Mouse (Mus musculus): ENCODE measurements at regions not wholly inside any gene's neighbourhood (a gene's known extent, or its start where the extent isn't known, plus 50 kb on each side); places are given as distances from the start of the nearest gene placed in this dataset.

- Histone ChIP-seq H3K4me1 (ENCODE audit: insufficient read depth, low read length) (no peaks in the 10 kb centered on the region; the same call in 1 of the 2 replicates), H3K4me2 (replicated peaks; ENCODE audit: low read depth, low read length) (no peak overlapping the region), H3K27ac (ENCODE audit: low read length) (no peak overlapping the region), H3K9ac (replicated peaks; ENCODE audit: low read length) (no peak overlapping the region), H3K36me3 (ENCODE audit: insufficient read depth, low read length) (no peaks in the 10 kb centered on the region), H3K4me3 (ENCODE audit: low read length) (no peak overlapping the region), H3K27me3 (ENCODE audit: insufficient read depth, low read length) (no peaks in the 10 kb centered on the region), H3K9me3 (ENCODE audit: low read length) (no peaks in the 10 kb centered on the region)
- 67% methylated on average over 5 of the region's 5 CpGs for WGBS
- no peak for ATAC-seq (ENCODE audit: low FRiP score, low TSS enrichment)
Observed at GRCm38 (mm10) chr12:78129130-78129845, 64.8 kb upstream of the Gm6657 start.

- no peak overlapping the region for H3K27ac ChIP-seq (ENCODE audit: low read length)
- no peaks in the 10 kb centered on the region for H3K27me3 ChIP-seq (ENCODE audit: insufficient read depth, low read length)
- no peaks in the 10 kb centered on the region for H3K36me3 ChIP-seq (ENCODE audit: insufficient read depth, low read length)
- no peak overlapping the region for H3K9ac ChIP-seq (replicated peaks; ENCODE audit: low read length)
- no peak overlapping the region for H3K4me3 ChIP-seq (ENCODE audit: low read length)
- no peak overlapping the region for H3K4me2 ChIP-seq (replicated peaks; ENCODE audit: low read depth, low read length)
- 56% methylated on average over 8 of the region's 8 CpGs for WGBS
- H3K4me1 ChIP-seq (ENCODE audit: insufficient read depth, low read length), result no peaks in the 10 kb centered on the region; the same call in 1 of the 2 replicates
- peak; percentile 42; the same call in 1 of the 2 replicates for ATAC-seq (ENCODE audit: low FRiP score, low TSS enrichment)
- H3K9me3 ChIP-seq (ENCODE audit: low read length), result no peaks in the 10 kb centered on the region
Observed at GRCm38 (mm10) chr12:78132016-78132797, 61.8 kb upstream of the Gm6657 start.

GRCm38 (mm10) chr12:78133341-78133740, 60.7 kb upstream of the Gm6657 start:
- H3K4me1 ChIP-seq (ENCODE audit: insufficient read depth, low read length), result no peaks in the 10 kb centered on the region; the same call in 1 of the 2 replicates
- H3K27me3 ChIP-seq (ENCODE audit: insufficient read depth, low read length), result no peaks in the 10 kb centered on the region
- H3K9ac ChIP-seq (replicated peaks; ENCODE audit: low read length), result no peak overlapping the region
- no peaks in the 10 kb centered on the region for H3K36me3 ChIP-seq (ENCODE audit: insufficient read depth, low read length)
- 85% methylated on average over 9 of the region's 9 CpGs for WGBS
- H3K9me3 ChIP-seq (ENCODE audit: low read length), result no peaks in the 10 kb centered on the region
- no peak overlapping the region for H3K4me2 ChIP-seq (replicated peaks; ENCODE audit: low read depth, low read length)
- ATAC-seq (ENCODE audit: low FRiP score, low TSS enrichment), result no peak
- H3K27ac ChIP-seq (ENCODE audit: low read length), result no peak overlapping the region
- no peak overlapping the region for H3K4me3 ChIP-seq (ENCODE audit: low read length)

- H3K9ac ChIP-seq (replicated peaks; ENCODE audit: low read length), result no peak overlapping the region
- no peak for ATAC-seq (ENCODE audit: low FRiP score, low TSS enrichment)
- no peaks in the 10 kb centered on the region; the same call in 1 of the 2 replicates for H3K4me1 ChIP-seq (ENCODE audit: insufficient read depth, low read length)
- no peak overlapping the region for H3K4me3 ChIP-seq (ENCODE audit: low read length)
- H3K36me3 ChIP-seq (ENCODE audit: insufficient read depth, low read length), result no peaks in the 10 kb centered on the region
- no peaks in the 10 kb centered on the region for H3K27me3 ChIP-seq (ENCODE audit: insufficient read depth, low read length)
- no peak overlapping the region for H3K4me2 ChIP-seq (replicated peaks; ENCODE audit: low read depth, low read length)
- no peaks in the 10 kb centered on the region for H3K9me3 ChIP-seq (ENCODE audit: low read length)
- no peak overlapping the region for H3K27ac ChIP-seq (ENCODE audit: low read length)
- 58% methylated on average over 4 of the region's 4 CpGs for WGBS
Observed at GRCm38 (mm10) chr12:78133984-78134383, 60.1 kb upstream of the Gm6657 start.

- 80% methylated on average over 3 of the region's 3 CpGs for WGBS
- Histone ChIP-seq H3K27me3 (ENCODE audit: insufficient read depth, low read length) (no peaks in the 10 kb centered on the region), H3K4me3 (ENCODE audit: low read length) (no peak overlapping the region), H3K9ac (replicated peaks; ENCODE audit: low read length) (no peak overlapping the region), H3K27ac (ENCODE audit: low read length) (no peak overlapping the region), H3K4me1 (ENCODE audit: insufficient read depth, low read length) (no peaks in the 10 kb centered on the region), H3K9me3 (ENCODE audit: low read length) (no peaks in the 10 kb centered on the region), H3K4me2 (replicated peaks; ENCODE audit: low read depth, low read length) (no peak overlapping the region), H3K36me3 (ENCODE audit: insufficient read depth, low read length) (no peaks in the 10 kb centered on the region)
- no peak for ATAC-seq (ENCODE audit: low FRiP score, low TSS enrichment)
Observed at GRCm38 (mm10) chr12:78137196-78137595, 56.8 kb upstream of the Gm6657 start.

- H3K4me1 ChIP-seq (ENCODE audit: insufficient read depth, low read length), result no peaks in the 10 kb centered on the region
- ATAC-seq (ENCODE audit: low FRiP score, low TSS enrichment), result no peak
- H3K4me2 ChIP-seq (replicated peaks; ENCODE audit: low read depth, low read length), result no peak overlapping the region
- no peaks in the 10 kb centered on the region for H3K9me3 ChIP-seq (ENCODE audit: low read length)
- no peak overlapping the region for H3K9ac ChIP-seq (replicated peaks; ENCODE audit: low read length)
- no peaks in the 10 kb centered on the region for H3K36me3 ChIP-seq (ENCODE audit: insufficient read depth, low read length)
- H3K4me3 ChIP-seq (ENCODE audit: low read length), result no peak overlapping the region
- WGBS, result 86% methylated on average over 1 of the region's 1 CpGs
- no peak overlapping the region for H3K27ac ChIP-seq (ENCODE audit: low read length)
- H3K27me3 ChIP-seq (ENCODE audit: insufficient read depth, low read length), result no peaks in the 10 kb centered on the region
Observed at GRCm38 (mm10) chr12:78138467-78138866, 55.6 kb upstream of the Gm6657 start.

All from kidney, embryonic 16.5 days (tissue).